Mouse (Mus musculus) liver, embryonic 13.5 days (tissue): ENCODE measurements around the gene Clasp2. TPM values are rescaled to one million over a fixed set of nuclear protein-coding genes. Genes with fewer than 3 reads are reported as not detected.
A peak's percentile ranks its signal among the peaks of the same experiment; 100 is the strongest.

ENCODE experiments used
- ATAC-seq: fragments of 200-750 bp; cut with Nextera tagmentation; 2 replicates; pipeline ENCODE4 v1.8.0; 2017; ENCODE audit warnings: low read depth, mild to moderate bottlenecking, moderate number of reproducible peaks, moderate library complexity
- DNase-seq: peaks from one replicate; pipeline ENCODE4 v3.0.0; 2022
- H3K27ac ChIP-seq: fragments of 300-500 bp; sonication (generic); 2 replicates; pipeline ENCODE4 v1.5.1; 2015; ENCODE audit warnings: moderate library complexity, mild to moderate bottlenecking, inconsistent platforms
- H3K27me3 ChIP-seq: fragments of 300-500 bp; sonication (generic); 2 replicates; pipeline ENCODE4 v1.6.1; 2015; ENCODE audit warnings: mild to moderate bottlenecking, inconsistent platforms
- H3K36me3 ChIP-seq: fragments of 300-500 bp; sonication (generic); 2 replicates; pipeline ENCODE4 v1.6.1; 2015; ENCODE audit warnings: mild to moderate bottlenecking, inconsistent platforms
- H3K4me1 ChIP-seq: fragments of 300-500 bp; sonication (generic); replicated peaks from 2 replicates; pipeline ENCODE4 v1.6.1; 2015; ENCODE audit warnings: inconsistent platforms
- H3K4me2 ChIP-seq: fragments of 300-500 bp; sonication (generic); 2 replicates; pipeline ENCODE4 v1.6.1; 2015; ENCODE audit warnings: inconsistent platforms, mild to moderate bottlenecking, moderate library complexity
- H3K4me3 ChIP-seq: fragments of 300-500 bp; sonication (generic); replicated peaks from 2 replicates; pipeline ENCODE4 v1.5.1; 2015; ENCODE audit warnings: mild to moderate bottlenecking, inconsistent platforms
- H3K9ac ChIP-seq: fragments of 300-500 bp; sonication (generic); 2 replicates; pipeline ENCODE4 v1.6.1; 2015; ENCODE audit warnings: mild to moderate bottlenecking, inconsistent platforms
- H3K9me3 ChIP-seq: fragments of 300-500 bp; sonication (generic); replicated peaks from 2 replicates; pipeline ENCODE4 v1.6.1; 2016; ENCODE audit warnings: inconsistent platforms
- whole genome bisulfite sequencing: fragments of 180-500 bp; shearing (Covaris S2); methylation state at CpG from one replicate; pipeline ENCODE4 v1.1.7; 2015; ENCODE audit not compliant: insufficient replicate concordance; 5-methylcytosine and 5-hydroxymethylcytosine counted together
- polyA plus RNA-seq: library from polyadenylated mRNA; unstranded; fragments of >200 nt; fragmentation: Nextera tagmentation; extraction: Ambion mirVana; gene quantifications from 2 replicates; pipeline ENCODE4 v1.2.1, GENCODE M21; 2015

Clasp2 gene
- polyA plus RNA-seq, 1 experiment from 2014 or later = 11.7 TPM

DNA sequence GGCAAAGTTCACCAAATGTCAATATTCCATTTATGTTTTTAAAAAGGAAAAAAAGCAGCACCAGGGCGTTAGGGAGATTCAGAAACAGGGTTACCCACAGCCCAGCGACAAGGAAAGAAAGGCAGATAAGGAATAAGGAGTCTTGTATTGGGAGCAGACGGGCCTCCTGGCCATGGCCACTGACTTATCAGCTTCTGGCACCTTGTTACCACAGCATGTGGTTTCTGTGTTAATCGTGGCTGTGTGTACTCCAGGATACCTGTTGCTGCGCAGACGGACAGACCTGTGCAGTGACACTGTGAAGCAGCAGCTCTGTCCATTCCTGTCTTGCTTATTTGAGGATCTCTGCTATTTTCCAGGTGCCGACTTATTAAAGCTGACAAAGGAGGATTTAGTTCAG, 227.7 kb downstream of the Clasp2 start:
- Histone ChIP-seq H3K4me1 (peaks cover 65% of the 10 kb centered on the region), H3K36me3 (peaks cover 89% of the 10 kb centered on the region), H3K9me3 (no peaks in the 10 kb centered on the region), H3K9ac (peak overlapping the region; percentile 85), H3K27me3 (no peaks in the 10 kb centered on the region), H3K4me2 (peak overlapping the region; percentile 77), H3K4me3 (peak overlapping the region; percentile 68), H3K27ac (peak overlapping the region; percentile 98)
- WGBS = 24% methylated on average over 7 of the region's 7 CpGs
- peak; percentile 99 for ATAC-seq
- peak; percentile 93 for DNase-seq

Other genes with a start within 250 kb of the Clasp2 start
- gene Pdcd6ip, start 33.2 kb upstream of the Clasp2 start, polyA plus RNA-seq = 37.5 and 50.6 TPM in 2 replicates
- 48.4 and 52.8 TPM in 2 replicates for gene Ubp1, start 189.5 kb downstream of the Clasp2 start, polyA plus RNA-seq